Mouse (Mus musculus): Measurements from ENCODE around the gene Scn3b.

Gene Scn3b

GRCm38 (mm10) chr9:40337131-40337820, 68.3 kb downstream of the Scn3b start:
- DNase-seq (ENCODE audit: low spot score in 2 of 2) = no peak

- DNase-seq (ENCODE audit: low spot score in 2 of 2) = no peak
Observed at GRCm38 (mm10) chr9:40339578-40339977, 70.6 kb downstream of the Scn3b start.

All from spleen, postnatal 14 days (tissue).